Mouse (Mus musculus) hindbrain, embryonic 14.5 days (tissue): Measurements from ENCODE around the gene Lrch1. TPM values are rescaled to one million over a fixed set of nuclear protein-coding genes. Genes with fewer than 3 reads are reported as not detected.
A peak's percentile ranks its signal among the peaks of the same experiment; 100 is the strongest.

Source experiments
- ATAC-seq: fragments of 200-750 bp; cut with Nextera tagmentation; 2 replicates; pipeline ENCODE4 v1.8.0; 2017; ENCODE audit warnings: moderate number of reproducible peaks, mild to moderate bottlenecking, moderate TSS enrichment, moderate library complexity; ENCODE audit not compliant: low FRiP score
- DNase-seq: peaks from one replicate; pipeline ENCODE4 v3.0.0-alpha.2; 2015; ENCODE audit warnings: low spot score
- H3K27ac ChIP-seq: fragments of 300-500 bp; sonication (generic); 2 replicates; pipeline ENCODE4 v1.5.1; 2014; ENCODE audit warnings: mild to moderate bottlenecking, moderate library complexity
- H3K27me3 ChIP-seq: fragments of 300-500 bp; sonication (generic); 2 replicates; pipeline ENCODE4 v1.6.1; 2014; ENCODE audit warnings: mild to moderate bottlenecking, low read length, mixed read lengths; ENCODE audit not compliant: control insufficient read depth, insufficient read depth
- H3K36me3 ChIP-seq: fragments of 300-500 bp; sonication (generic); replicated peaks from 2 replicates; pipeline ENCODE4 v1.6.1; 2014; ENCODE audit not compliant: control insufficient read depth, insufficient read depth
- H3K4me1 ChIP-seq: fragments of 300-500 bp; sonication (generic); replicated peaks from 2 replicates; pipeline ENCODE4 v1.6.1; 2014; ENCODE audit warnings: antibody characterized with exemption, low read length, mixed read lengths; ENCODE audit not compliant: control insufficient read depth, insufficient read depth
- H3K4me2 ChIP-seq: fragments of 300-500 bp; sonication (generic); replicated peaks from 2 replicates; pipeline ENCODE4 v1.6.1; 2014; ENCODE audit warnings: mild to moderate bottlenecking, moderate library complexity
- H3K4me3 ChIP-seq: fragments of 300-500 bp; sonication (generic); replicated peaks from 2 replicates; pipeline ENCODE4 v1.5.1; 2014; ENCODE audit warnings: mild to moderate bottlenecking, low read length
- H3K9ac ChIP-seq: fragments of 300-500 bp; sonication (generic); 2 replicates; pipeline ENCODE4 v1.6.1; 2014
- H3K9me3 ChIP-seq: fragments of 300-500 bp; sonication (generic); 2 replicates; pipeline ENCODE4 v1.6.1; 2016; ENCODE audit warnings: low read length; ENCODE audit not compliant: control insufficient read depth
- WGBS: fragments of 180-500 bp; shearing (Covaris S2); extraction: QIAGEN DNeasy Blood & Tissue Kit; methylation state at CpG from one replicate; pipeline ENCODE4 v1.1.7; 2014; 5-methylcytosine and 5-hydroxymethylcytosine counted together
- polyA plus RNA-seq: library from polyadenylated mRNA; unstranded; fragments of >200 nt; fragmentation: Nextera tagmentation; extraction: Ambion mirVana; gene quantifications from 2 replicates; pipeline ENCODE4 v1.2.1, GENCODE M21; 2014

Gene Lrch1
- polyA plus RNA-seq, 1 experiment from 2014 or later: 22.0 TPM

DNA sequence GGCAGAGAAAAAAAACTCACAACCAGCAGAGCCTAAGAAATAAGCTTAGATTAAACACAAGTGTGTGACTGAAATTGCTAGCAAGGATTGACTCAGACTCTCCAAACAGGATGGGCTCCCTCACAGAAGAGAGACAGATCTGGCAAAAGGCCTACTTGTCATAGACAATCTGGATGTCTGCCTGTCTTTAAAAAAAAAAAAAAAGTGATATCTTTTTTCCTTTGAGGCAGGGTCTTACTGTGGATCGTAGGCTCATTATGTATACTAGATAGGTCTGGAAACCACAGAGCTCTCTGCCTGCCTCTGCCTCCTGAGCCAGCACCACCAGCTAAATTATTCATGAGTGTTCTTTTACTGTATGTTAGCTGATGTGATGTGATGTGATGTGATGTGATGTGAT is 179.8 kb downstream of the Lrch1 start:
- DNase-seq: no peak
- 71% methylated on average over 1 of the region's 1 CpGs for WGBS
- H3K27ac ChIP-seq: no peak overlapping the region

DNA sequence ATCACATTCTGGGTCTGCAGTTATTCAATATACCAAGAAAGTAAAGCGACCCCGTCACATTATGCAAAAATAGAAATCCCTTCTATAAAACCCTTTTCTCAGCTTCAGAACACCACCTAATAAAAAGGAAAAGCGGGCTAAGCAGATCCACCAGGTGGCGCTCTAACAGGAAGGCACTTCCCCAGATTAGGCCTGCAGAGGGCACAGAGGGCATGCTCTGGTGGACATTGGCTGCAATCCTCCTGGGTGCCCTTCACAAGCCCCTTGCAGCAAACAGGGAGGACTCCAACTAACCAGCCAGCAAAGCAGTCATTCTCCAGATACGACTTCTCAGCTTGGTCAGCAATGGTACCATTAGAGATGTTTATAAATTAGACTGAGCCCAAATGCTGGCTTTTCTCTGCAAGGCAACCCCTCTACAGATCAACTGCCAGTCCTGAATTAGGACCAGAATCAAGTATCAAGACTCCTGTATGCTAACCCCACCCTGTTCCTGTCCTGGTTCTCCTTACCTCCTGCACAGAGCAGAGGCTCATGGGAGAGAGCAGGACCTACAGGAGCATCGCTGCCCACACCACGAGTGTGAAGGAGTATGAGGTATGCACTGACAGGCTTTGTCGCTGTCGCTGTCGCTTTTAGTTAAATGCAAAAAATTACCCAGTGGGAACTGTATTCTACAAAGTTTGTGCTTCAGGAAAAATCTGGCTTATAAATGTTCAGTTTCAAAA is 183.3 kb downstream of the Lrch1 start:
- Histone ChIP-seq H3K27ac (no peak overlapping the region), H3K9ac (no peak overlapping the region), H3K27me3 (no peaks in the 10 kb centered on the region), H3K4me3 (no peak overlapping the region), H3K4me2 (no peak overlapping the region), H3K36me3 (peaks cover 6% of the 10 kb centered on the region), H3K9me3 (no peaks in the 10 kb centered on the region), H3K4me1 (no peaks in the 10 kb centered on the region)
- 62% methylated on average over 10 of the region's 10 CpGs for WGBS
- ATAC-seq (0 out of 2 replicates have a peak, but pooled peaks have one; percentile 43), DNase-seq (peak; percentile 83)

More for the DNA sequence above, 179.8 kb downstream of the Lrch1 start:
- no peaks in the 10 kb centered on the region for H3K27me3 ChIP-seq
- no peak overlapping the region for H3K9ac ChIP-seq
- no peaks in the 10 kb centered on the region for H3K4me1 ChIP-seq
- peaks cover 25% of the 10 kb centered on the region for H3K36me3 ChIP-seq
- H3K4me3 ChIP-seq: no peak overlapping the region
- no peak for ATAC-seq
- no peak overlapping the region for H3K4me2 ChIP-seq
- H3K9me3 ChIP-seq: peaks cover 6% of the 10 kb centered on the region; the same call in 1 of the 2 replicates

DNA sequence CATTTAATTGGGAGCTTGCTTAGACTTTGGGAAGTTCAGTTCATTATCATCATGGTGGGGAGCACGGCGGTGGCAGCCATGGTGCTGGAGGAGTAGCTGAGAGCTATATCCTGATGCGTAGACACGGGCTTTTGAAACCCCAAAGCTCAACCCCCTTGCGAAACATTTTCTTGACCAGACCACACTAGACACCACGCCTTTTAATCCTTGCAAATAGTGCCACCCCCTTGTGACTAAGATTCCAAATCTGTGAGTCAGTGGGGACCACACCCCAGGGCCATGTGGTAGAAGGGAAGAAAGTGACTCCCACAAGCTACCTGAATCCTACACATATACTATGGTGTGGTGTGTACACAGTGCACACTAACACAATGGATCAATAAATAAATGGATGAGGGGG is 210.8 kb downstream of the Lrch1 start:
- no peak overlapping the region for H3K27ac ChIP-seq
- no peak overlapping the region for H3K4me2 ChIP-seq
- H3K4me3 ChIP-seq: no peak overlapping the region
- peaks cover 9% of the 10 kb centered on the region for H3K4me1 ChIP-seq
- H3K9me3 ChIP-seq: no peaks in the 10 kb centered on the region
- H3K27me3 ChIP-seq: no peaks in the 10 kb centered on the region
- 97% methylated on average over 6 of the region's 6 CpGs for WGBS
- DNase-seq: no peak
- H3K36me3 ChIP-seq: peaks cover 58% of the 10 kb centered on the region
- H3K9ac ChIP-seq: no peak overlapping the region
- ATAC-seq: no peak

DNA sequence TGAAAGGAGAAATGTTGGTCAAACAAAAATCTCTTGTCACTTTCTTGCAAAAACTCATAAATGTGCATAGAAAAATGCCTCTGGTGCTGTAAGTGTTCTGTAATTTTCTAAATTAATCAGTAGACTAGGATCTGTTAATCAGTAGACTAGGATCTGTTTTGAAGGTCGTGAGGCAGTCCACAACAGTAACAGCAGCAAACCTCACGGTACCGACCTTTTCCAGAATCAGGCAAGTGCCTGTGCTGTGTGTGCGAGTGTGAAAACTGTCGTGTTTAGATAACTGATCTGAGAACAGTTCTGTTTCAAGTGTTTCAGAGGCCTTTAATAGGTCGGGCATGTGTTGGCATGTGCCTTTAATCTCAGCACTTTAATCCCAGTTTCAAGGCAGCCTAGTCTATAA is 212.2 kb downstream of the Lrch1 start:
- no peaks in the 10 kb centered on the region for H3K27me3 ChIP-seq
- no peak for ATAC-seq
- H3K4me3 ChIP-seq: no peak overlapping the region
- H3K9me3 ChIP-seq: no peaks in the 10 kb centered on the region
- no peak overlapping the region for H3K9ac ChIP-seq
- WGBS: 90% methylated on average over 6 of the region's 6 CpGs
- no peak overlapping the region for H3K27ac ChIP-seq
- no peak overlapping the region for H3K4me2 ChIP-seq
- peaks cover 9% of the 10 kb centered on the region for H3K4me1 ChIP-seq
- DNase-seq: no peak
- peaks cover 44% of the 10 kb centered on the region for H3K36me3 ChIP-seq

DNA sequence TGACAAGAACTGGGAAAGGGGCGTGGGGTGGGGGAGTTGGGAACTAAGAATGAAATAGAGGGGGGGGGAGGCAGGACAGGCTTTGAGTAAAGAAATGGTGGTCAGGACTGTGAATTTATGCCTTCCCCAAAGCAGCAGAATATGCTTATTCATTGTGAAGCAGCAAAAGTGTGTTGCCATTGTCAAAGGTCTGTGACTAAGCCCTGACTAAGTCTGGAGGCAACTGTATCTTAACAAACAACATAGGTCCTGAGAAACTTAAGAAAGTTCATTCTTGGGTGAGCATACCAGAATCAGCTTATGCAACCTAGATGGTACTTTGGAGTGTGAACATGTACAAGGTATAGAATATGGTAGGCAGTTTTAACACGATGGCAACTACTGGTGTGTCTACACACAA is 214.3 kb downstream of the Lrch1 start:
- H3K4me3 ChIP-seq: peak overlapping the region; percentile 91; the same call in 1 of the 2 replicates
- H3K4me1 ChIP-seq: peaks cover 9% of the 10 kb centered on the region
- no peak overlapping the region for H3K27ac ChIP-seq
- H3K4me2 ChIP-seq: peak overlapping the region; percentile 88
- H3K27me3 ChIP-seq: no peaks in the 10 kb centered on the region
- no peaks in the 10 kb centered on the region for H3K9me3 ChIP-seq
- 0 out of 2 replicates have a peak overlapping the region, but pooled peaks have one; percentile 24 for H3K9ac ChIP-seq
- ATAC-seq (no peak), DNase-seq (no peak)
- H3K36me3 ChIP-seq: peaks cover 24% of the 10 kb centered on the region
- 67% methylated on average over 2 of the region's 2 CpGs for WGBS

DNA sequence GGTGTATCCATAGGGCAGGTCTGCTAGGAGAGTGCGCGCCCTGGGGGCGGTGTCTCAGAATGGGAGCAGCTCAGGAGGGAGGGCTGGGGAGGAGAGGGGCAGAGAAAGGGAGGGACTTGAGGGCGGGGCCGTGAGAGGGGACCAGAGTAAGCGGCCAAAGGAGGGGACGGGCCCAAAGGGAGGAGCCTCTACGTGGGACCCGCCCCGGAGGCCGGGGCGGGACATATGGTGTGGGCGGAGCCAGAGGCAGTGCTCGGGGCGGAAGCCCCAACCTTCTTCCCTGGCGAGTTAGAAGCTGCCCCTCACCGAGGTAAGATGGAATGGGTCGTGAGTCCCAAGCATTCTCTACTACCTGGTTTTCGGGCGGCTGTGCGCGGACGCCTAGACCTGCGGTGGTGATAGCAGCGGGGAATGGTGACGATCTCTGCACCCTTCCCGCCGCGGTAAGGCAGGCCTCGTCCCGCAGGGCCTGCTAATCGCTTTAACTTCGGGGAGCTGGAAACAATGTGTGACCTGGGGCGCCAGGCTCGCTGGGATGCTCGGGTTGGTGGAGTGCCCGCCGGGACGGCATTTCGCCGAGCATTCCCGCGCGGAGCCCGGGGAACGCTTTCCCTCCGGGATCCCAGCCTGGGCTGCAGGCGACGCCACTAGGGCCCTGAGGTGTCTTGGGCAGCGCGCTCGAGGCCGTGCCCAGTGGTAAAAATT is 215.4 kb downstream of the Lrch1 start, which contains the start of gene Esd:
Gene Esd, plus strand, starts transcription at position 219 of the 705 bp plus-strand sequence.
- Histone ChIP-seq H3K27me3 (no peaks in the 10 kb centered on the region), H3K9ac (peak within 1 kb of the TSS; percentile 83), H3K27ac (peak within 1 kb of the TSS; percentile 65; the same call in 1 of the 2 replicates), H3K4me1 (peaks cover 9% of the 10 kb centered on the region), H3K9me3 (no peaks in the 10 kb centered on the region), H3K4me2 (peak within 1 kb of the TSS; percentile 88), H3K4me3 (peak within 1 kb of the TSS; percentile 91), H3K36me3 (peaks cover 13% of the 10 kb centered on the region)
- WGBS: under 1% methylated on average over 53 of the region's 53 CpGs
- DNase-seq (peak; percentile 80), ATAC-seq (peak; percentile 98)

DNA sequence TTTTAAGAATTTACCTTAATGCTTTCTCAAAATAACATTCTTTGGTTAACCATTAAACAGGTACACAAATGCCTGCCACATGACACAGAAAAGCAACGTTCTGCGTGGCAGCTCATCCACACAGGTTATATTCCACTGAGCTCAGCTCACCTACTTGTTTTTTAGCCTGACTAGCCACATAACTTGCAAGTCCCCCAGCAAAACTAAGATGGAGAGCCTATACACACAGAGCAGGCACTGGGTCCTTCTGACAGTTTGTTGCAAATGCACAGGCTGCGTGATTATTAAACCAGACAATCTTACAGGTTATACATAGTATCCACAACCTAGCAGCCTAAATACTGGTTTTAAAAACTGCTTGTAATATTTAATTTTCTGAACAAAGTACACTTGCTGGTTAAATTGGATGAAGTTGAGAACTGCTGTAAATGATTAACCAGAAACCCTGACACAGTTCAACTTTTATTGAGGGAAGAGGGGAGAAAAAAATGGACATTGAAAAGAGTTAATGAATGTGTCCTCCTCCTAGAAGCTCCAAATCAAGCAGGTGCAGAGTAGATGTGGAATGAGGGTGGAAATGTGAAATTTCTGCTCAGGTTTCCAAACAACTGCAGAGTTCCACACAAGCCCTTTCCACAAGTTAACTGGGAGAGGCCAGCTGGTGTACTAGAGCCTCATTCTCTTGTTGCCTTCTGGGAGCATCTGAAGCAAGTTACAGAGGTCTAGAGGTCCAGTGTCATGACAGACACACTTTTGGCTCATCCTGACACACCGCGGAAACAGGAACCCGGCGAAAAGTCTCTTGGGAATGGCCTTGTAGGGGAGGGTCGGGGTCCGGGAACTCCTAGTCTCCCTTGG is 216.2 kb downstream of the Lrch1 start:
- peak overlapping the region; percentile 83 for H3K9ac ChIP-seq
- 27% methylated on average over 9 of the region's 9 CpGs for WGBS
- H3K36me3 ChIP-seq: peaks cover 5% of the 10 kb centered on the region; the same call in 1 of the 2 replicates
- no peaks in the 10 kb centered on the region for H3K27me3 ChIP-seq
- peak overlapping the region; percentile 88 for H3K4me2 ChIP-seq
- peak overlapping the region; percentile 91 for H3K4me3 ChIP-seq
- no peaks in the 10 kb centered on the region for H3K9me3 ChIP-seq
- ATAC-seq (no peak), DNase-seq (no peak)
- peaks cover 9% of the 10 kb centered on the region for H3K4me1 ChIP-seq
- 0 out of 2 replicates have a peak overlapping the region, but pooled peaks have one; percentile 14 for H3K27ac ChIP-seq

DNA sequence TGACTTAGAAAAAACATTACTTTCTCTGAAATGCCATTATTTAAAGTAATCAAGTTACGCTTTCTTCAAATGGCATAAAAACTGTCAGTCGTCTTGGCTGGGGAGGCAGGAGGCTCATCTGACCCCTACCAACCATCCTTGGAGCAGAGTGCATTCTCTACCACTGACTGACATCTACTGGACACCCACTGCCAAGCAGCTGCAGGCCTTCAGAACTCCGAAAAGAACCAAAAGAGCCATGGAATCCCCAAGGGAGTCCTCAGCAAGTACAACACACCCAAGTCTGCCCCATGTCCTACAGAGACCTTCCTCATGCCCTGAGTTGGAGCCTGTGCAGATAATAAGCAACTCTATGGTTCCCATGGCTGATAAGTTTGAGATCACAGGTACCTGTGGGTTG is 224.1 kb downstream of the Lrch1 start:
- 84% methylated on average over 3 of the region's 3 CpGs for WGBS
- DNase-seq (no peak), ATAC-seq (no peak)

DNA sequence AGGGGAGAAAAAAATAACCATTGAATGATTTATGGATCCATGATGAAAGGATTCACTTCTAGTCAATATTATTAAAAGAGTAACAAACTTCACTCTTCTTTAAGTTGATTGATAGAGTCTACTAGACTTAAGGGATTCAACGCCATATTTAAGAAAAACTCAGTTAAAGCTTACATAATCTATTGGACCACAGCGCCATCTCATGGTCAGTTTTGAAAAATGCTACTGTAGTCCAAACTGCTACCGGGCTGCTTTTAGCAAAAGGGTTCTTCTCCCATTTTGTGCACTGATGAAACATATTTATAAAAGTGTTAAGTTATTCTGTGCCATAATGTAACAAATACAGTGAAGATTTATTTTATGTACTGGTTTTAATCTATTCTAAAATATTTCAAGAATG is 238.6 kb downstream of the Lrch1 start:
- Histone ChIP-seq H3K27me3 (no peaks in the 10 kb centered on the region), H3K36me3 (no peaks in the 10 kb centered on the region), H3K4me2 (no peak overlapping the region), H3K9ac (no peak overlapping the region), H3K27ac (no peak overlapping the region), H3K4me1 (no peaks in the 10 kb centered on the region), H3K4me3 (no peak overlapping the region), H3K9me3 (no peaks in the 10 kb centered on the region)
- whole genome bisulfite sequencing: 27% methylated on average over 3 of the region's 3 CpGs
- peak; percentile 82 for DNase-seq
- ATAC-seq: no peak

More for the DNA sequence above, 224.1 kb downstream of the Lrch1 start:
- H3K4me2 ChIP-seq: no peak overlapping the region
- no peak overlapping the region for H3K4me3 ChIP-seq
- H3K27me3 ChIP-seq: no peaks in the 10 kb centered on the region
- no peak overlapping the region for H3K27ac ChIP-seq
- no peaks in the 10 kb centered on the region for H3K4me1 ChIP-seq
- no peaks in the 10 kb centered on the region for H3K9me3 ChIP-seq
- no peak overlapping the region for H3K9ac ChIP-seq
- H3K36me3 ChIP-seq: no peaks in the 10 kb centered on the region
